Mouse (Mus musculus): ENCODE results near the gene Dck. TPM values are rescaled to one million over a fixed set of nuclear protein-coding genes. Genes with fewer than 3 reads are reported as not detected.

Gene Dck
- polyA plus RNA-seq, 1 experiment from 2014 or later, result 72.6 TPM

DNA sequence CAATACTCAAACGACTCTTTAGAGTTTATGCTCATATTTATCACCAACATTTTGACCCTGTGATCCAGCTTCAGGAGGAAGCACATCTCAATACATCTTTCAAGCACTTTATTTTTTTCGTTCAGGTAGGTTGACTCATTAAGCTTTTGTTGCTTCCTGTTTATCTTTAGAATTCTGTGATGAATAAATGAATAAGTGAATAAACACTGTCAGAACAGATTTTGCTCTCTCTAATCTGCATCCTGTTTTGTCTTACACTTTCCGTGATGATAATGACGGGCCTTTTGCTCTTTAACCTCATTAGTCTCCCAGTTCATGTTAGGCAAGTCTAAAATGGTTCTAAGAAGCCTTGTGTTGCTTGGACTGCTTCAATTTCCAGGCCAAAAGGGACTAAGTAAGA is 11.6 kb upstream of the Dck start:
- 88% methylated on average over 4 of the region's 4 CpGs for WGBS
- H3K36me3 ChIP-seq, result peaks cover 28% of the 10 kb centered on the region
- H3K27me3 ChIP-seq, result no peaks in the 10 kb centered on the region
- H3K27ac ChIP-seq, result no peak overlapping the region
- no peak for ATAC-seq (ENCODE audit: insufficient number of reproducible peaks, insufficient read depth, low FRiP score, low TSS enrichment, low read depth)
- no peak overlapping the region for H3K9ac ChIP-seq (replicated peaks)
- no peak overlapping the region for H3K4me3 ChIP-seq (replicated peaks)
- no peak overlapping the region for H3K4me2 ChIP-seq
- H3K9me3 ChIP-seq, result no peaks in the 10 kb centered on the region
- no peaks in the 10 kb centered on the region for H3K4me1 ChIP-seq (replicated peaks)

DNA sequence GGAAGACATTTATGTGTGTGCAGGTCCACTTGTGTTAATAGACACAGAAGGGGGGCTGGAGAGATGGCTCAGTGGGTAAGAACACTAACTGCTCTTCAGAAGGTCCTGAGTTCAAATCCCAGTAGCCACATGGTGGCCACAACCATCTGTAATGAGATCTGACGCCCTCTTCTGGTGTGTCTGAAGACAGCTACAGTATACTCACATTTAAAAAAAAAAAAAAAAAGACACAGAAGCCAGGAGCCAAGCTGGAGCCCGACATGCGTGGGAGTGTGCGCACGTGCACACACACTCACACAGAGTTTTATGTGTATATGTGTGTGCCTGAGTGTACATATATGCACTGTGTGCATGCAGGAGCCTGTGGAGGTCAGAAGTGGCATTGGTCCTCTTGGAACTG is 2.2 kb upstream of the Dck start:
- H3K36me3 ChIP-seq, result no peaks in the 10 kb centered on the region; the same call in 1 of the 2 replicates
- WGBS, result 91% methylated on average over 5 of the region's 5 CpGs
- H3K27me3 ChIP-seq, result no peaks in the 10 kb centered on the region
- H3K27ac ChIP-seq, result no peak overlapping the region
- H3K4me1 ChIP-seq (replicated peaks), result peaks cover 14% of the 10 kb centered on the region
- H3K4me2 ChIP-seq, result no peak overlapping the region
- H3K4me3 ChIP-seq (replicated peaks), result no peak overlapping the region
- ATAC-seq (ENCODE audit: insufficient number of reproducible peaks, insufficient read depth, low FRiP score, low TSS enrichment, low read depth), result no peak
- H3K9me3 ChIP-seq, result no peaks in the 10 kb centered on the region
- H3K9ac ChIP-seq (replicated peaks), result no peak overlapping the region

DNA sequence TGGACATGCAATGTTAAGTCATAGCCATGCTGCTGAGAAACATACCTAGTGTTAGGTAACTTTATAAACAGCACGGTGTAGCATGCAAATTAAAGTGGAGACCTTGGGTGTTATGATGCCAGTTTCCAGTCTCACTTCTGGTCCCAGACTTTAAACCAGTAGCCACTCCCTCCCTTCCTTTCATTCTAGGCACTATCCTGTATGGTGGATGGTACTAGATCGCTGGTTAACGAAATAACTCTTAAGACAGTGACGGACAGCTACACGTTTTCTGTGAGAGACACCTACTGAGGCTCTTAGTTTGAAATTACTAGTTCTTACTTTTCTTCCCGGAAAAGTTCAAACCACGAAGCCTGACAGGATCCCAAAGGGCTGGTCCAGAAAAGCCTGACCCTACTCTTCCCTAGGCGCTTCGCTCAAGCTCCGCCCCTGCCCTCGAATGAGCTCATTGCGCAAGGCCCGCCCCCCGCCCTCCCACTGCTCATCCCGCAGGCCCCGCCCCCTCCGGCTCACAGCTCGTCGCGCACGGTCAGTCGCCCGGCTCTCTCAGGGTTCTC is 288 bp upstream of the Dck start:
- no peaks in the 10 kb centered on the region for H3K9me3 ChIP-seq
- H3K4me2 ChIP-seq, result peak overlapping the region; percentile 51
- no peaks in the 10 kb centered on the region for H3K27me3 ChIP-seq
- WGBS, result under 1% methylated on average over 23 of the region's 23 CpGs
- peak overlapping the region; percentile 72 for H3K4me3 ChIP-seq (replicated peaks)
- ATAC-seq (ENCODE audit: insufficient number of reproducible peaks, insufficient read depth, low FRiP score, low TSS enrichment, low read depth), result peak; percentile 60
- H3K36me3 ChIP-seq, result peaks cover 12% of the 10 kb centered on the region
- H3K4me1 ChIP-seq (replicated peaks), result peaks cover 14% of the 10 kb centered on the region
- peak overlapping the region; percentile 94 for H3K27ac ChIP-seq
- peak overlapping the region; percentile 83; the same call in 1 of the 2 replicates for H3K9ac ChIP-seq (replicated peaks)

DNA sequence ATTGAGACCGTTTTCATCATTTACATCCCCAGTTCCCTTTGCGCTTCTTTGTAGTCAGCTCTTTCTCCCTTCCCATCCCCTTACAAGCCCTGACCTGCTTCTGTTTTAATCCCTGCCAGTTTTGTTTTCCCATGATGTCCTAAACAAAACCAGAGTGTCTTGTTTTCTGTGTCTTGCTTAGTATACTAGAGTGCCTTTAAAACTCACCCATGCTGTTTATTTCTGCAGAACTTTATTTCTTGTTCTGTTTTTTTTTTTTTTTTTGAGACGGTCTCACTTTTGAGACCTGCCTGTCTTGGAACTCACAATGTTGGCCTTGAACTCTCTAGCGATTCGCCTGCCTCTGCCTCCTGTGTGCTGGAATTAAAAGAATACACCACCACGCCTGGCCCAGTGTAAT is 791 bp downstream of the Dck start:
- Histone ChIP-seq H3K36me3 (peaks cover 21% of the 10 kb centered on the region), H3K27ac (peak overlapping the region; percentile 94), H3K4me2 (peak overlapping the region; percentile 51), H3K4me3 (replicated peaks) (peak overlapping the region; percentile 72), H3K4me1 (replicated peaks) (peaks cover 14% of the 10 kb centered on the region), H3K27me3 (no peaks in the 10 kb centered on the region), H3K9ac (replicated peaks) (peak overlapping the region; percentile 83), H3K9me3 (no peaks in the 10 kb centered on the region)
- 15% methylated on average over 6 of the region's 6 CpGs for WGBS
- no peak for ATAC-seq (ENCODE audit: insufficient number of reproducible peaks, insufficient read depth, low FRiP score, low TSS enrichment, low read depth)

DNA sequence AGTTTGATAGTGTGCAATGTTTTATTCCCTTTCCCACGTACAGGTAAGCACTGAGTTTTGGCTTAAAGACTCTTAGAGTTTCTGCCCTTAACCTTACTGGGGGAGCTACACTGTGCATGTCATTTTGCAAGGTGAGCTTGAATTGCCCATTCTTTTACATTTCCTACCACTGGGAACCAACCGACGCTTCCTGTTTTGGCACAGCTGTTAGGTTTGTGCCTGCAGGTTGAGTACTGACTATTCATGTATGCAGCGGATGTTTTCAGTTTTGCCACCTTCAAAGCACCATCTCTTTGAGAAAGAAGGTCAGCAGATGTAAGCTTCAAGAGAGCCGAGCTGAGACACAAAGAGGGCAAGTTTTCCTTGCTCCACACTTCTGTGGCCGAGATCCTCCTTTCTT is 1.3 kb downstream of the Dck start:
- WGBS, result 60% methylated on average over 6 of the region's 6 CpGs
- Histone ChIP-seq H3K27ac (no peak overlapping the region), H3K9ac (replicated peaks) (no peak overlapping the region), H3K36me3 (peaks cover 25% of the 10 kb centered on the region), H3K4me2 (peak overlapping the region; percentile 51), H3K4me1 (replicated peaks) (peaks cover 14% of the 10 kb centered on the region), H3K27me3 (no peaks in the 10 kb centered on the region), H3K4me3 (replicated peaks) (peak overlapping the region; percentile 72), H3K9me3 (no peaks in the 10 kb centered on the region)
- ATAC-seq (ENCODE audit: insufficient number of reproducible peaks, insufficient read depth, low FRiP score, low TSS enrichment, low read depth), result no peak

DNA sequence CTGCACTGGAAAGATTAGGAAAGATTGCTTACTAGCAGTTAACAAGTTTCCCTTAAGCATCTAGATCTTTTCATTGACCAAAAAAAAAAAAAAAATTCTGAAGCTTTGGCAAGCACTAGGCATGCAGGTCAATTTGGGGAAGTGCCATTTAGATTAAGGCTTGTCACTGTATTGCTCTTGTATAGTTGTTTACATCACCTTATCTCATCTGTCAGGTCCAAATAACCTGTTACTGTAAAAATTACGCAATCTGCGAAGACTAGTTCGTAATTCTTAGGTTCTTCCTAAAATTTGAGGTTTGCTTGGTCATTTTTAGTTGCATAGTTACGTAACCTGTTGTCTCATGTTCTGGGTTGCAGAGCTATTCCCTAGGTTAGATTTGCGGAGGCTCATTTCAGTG is 2.1 kb downstream of the Dck start:
- Histone ChIP-seq H3K36me3 (peaks cover 32% of the 10 kb centered on the region), H3K4me3 (replicated peaks) (peak overlapping the region; percentile 72; the same call in 1 of the 2 replicates), H3K9ac (replicated peaks) (no peak overlapping the region), H3K4me1 (replicated peaks) (peaks cover 14% of the 10 kb centered on the region), H3K4me2 (peak overlapping the region; percentile 51), H3K27me3 (no peaks in the 10 kb centered on the region), H3K27ac (no peak overlapping the region), H3K9me3 (no peaks in the 10 kb centered on the region)
- WGBS, result 95% methylated on average over 5 of the region's 5 CpGs
- no peak for ATAC-seq (ENCODE audit: insufficient number of reproducible peaks, insufficient read depth, low FRiP score, low TSS enrichment, low read depth)

DNA sequence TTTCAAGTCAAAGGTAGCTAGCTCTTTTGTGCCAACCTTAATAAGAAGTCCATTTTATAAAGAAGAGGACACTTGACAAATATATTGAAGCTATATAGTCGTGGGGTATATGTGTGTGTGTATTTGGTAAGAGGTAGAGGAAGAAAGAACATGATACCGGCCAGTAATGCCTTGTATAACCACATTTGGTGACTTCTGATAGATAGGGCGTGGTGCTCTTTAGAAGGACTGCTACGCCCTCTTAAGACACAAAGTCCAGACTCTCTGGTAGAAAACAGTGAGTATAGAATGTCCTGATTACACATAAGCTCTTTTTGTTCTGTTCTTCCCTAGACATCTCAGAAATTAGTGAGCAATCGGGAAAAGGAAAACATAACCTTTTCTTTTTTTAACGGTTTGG is 3.4 kb downstream of the Dck start:
- Histone ChIP-seq H3K27me3 (no peaks in the 10 kb centered on the region), H3K4me2 (no peak overlapping the region), H3K36me3 (peaks cover 45% of the 10 kb centered on the region), H3K27ac (no peak overlapping the region), H3K9me3 (no peaks in the 10 kb centered on the region), H3K4me1 (replicated peaks) (peaks cover 14% of the 10 kb centered on the region), H3K4me3 (replicated peaks) (no peak overlapping the region), H3K9ac (replicated peaks) (no peak overlapping the region)
- 89% methylated on average over 6 of the region's 6 CpGs for WGBS
- ATAC-seq (ENCODE audit: insufficient number of reproducible peaks, insufficient read depth, low FRiP score, low TSS enrichment, low read depth), result no peak

DNA sequence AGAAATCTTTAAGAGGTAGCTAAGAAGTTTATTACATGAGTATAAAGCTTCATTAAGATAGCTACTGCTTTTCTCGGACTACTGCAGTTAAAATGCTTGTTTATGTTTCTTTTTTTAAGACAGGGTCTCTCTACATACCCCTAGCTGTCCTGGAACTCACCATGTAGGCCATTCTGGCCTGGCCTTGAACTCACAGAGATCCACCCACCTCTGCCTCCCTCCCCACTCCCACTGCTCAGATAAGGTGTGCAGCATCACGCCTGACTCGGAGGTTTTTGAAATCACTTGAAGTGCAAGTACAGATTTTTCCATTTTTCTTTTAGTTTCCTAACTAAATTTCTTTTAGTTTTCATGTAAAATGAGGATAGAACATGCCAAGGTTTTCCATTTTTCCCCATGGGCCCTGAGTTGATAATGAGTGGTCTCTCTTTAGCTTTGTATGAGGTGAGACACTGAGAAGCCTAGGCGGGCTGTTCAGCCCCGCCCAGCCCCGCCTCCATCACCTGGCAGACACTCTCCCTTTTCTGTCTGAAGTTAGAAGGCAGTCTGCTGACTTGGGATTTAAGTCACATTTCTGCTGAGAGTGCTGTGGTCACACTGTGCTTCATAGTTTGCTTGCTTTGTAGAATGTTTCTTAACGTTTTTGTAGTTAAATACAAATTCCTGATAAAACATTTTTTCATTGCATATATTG is 17.4 kb downstream of the Dck start:
- Histone ChIP-seq H3K27me3 (no peaks in the 10 kb centered on the region), H3K4me1 (replicated peaks) (no peaks in the 10 kb centered on the region), H3K36me3 (peaks cover 62% of the 10 kb centered on the region), H3K9ac (replicated peaks) (no peak overlapping the region), H3K27ac (no peak overlapping the region), H3K4me3 (replicated peaks) (no peak overlapping the region), H3K4me2 (no peak overlapping the region), H3K9me3 (no peaks in the 10 kb centered on the region)
- 81% methylated on average over 7 of the region's 7 CpGs for WGBS
- ATAC-seq (ENCODE audit: insufficient number of reproducible peaks, insufficient read depth, low FRiP score, low TSS enrichment, low read depth), result no peak

DNA sequence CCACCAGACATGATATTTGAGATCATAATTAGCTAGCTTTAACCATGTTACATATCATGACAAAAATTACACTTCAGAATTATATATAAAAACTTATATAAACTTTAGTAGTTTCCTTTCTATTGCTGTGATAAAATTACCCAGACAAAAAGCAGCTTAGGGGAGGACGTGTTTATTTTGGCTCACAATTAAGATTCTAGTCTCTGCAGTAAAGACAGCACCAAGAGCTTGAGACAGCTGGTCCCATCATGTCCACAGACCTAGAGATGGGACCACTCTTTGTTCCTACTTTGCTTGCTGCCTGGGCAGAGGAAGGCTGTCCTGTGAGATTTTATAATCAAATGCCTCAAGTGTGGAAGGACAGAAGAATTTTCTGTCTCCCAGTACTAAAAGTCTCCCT is 20.3 kb downstream of the Dck start:
- 89% methylated on average over 1 of the region's 1 CpGs for WGBS
- H3K9me3 ChIP-seq, result no peaks in the 10 kb centered on the region

DNA sequence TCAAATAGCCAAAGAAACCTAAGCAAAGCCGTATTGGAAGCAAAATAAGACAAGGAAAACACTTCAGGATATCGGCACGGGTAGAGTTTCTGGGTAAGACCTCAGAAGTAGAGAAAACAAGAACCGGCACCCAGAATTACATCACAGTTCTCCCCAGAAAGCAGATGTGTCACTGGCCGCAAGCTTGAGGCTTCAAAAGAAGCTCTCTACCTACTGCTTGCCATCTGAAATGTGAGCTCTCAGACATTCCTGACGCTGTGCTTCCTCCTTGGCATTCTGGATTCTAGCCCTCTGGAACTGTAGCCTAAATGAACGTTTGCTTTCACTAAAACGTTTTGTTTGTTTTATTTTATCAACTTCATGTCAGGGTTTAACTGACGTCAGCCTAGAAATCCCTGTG is 25.9 kb downstream of the Dck start:
- no peak overlapping the region for H3K4me2 ChIP-seq
- WGBS, result 54% methylated on average over 9 of the region's 9 CpGs
- H3K9me3 ChIP-seq, result no peaks in the 10 kb centered on the region
- peaks cover 4% of the 10 kb centered on the region; the same call in 1 of the 2 replicates for H3K36me3 ChIP-seq
- no peak overlapping the region for H3K4me3 ChIP-seq (replicated peaks)
- H3K4me1 ChIP-seq (replicated peaks), result no peaks in the 10 kb centered on the region
- no peak overlapping the region for H3K27ac ChIP-seq
- no peak for ATAC-seq (ENCODE audit: insufficient number of reproducible peaks, insufficient read depth, low FRiP score, low TSS enrichment, low read depth)
- H3K9ac ChIP-seq (replicated peaks), result no peak overlapping the region
- H3K27me3 ChIP-seq, result no peaks in the 10 kb centered on the region

More for the DNA sequence above, 20.3 kb downstream of the Dck start:
- Histone ChIP-seq H3K27ac (no peak overlapping the region), H3K4me1 (replicated peaks) (no peaks in the 10 kb centered on the region), H3K4me2 (no peak overlapping the region), H3K4me3 (replicated peaks) (no peak overlapping the region), H3K27me3 (no peaks in the 10 kb centered on the region), H3K36me3 (peaks cover 47% of the 10 kb centered on the region), H3K9ac (replicated peaks) (no peak overlapping the region)
- ATAC-seq (ENCODE audit: insufficient number of reproducible peaks, insufficient read depth, low FRiP score, low TSS enrichment, low read depth), result no peak

DNA sequence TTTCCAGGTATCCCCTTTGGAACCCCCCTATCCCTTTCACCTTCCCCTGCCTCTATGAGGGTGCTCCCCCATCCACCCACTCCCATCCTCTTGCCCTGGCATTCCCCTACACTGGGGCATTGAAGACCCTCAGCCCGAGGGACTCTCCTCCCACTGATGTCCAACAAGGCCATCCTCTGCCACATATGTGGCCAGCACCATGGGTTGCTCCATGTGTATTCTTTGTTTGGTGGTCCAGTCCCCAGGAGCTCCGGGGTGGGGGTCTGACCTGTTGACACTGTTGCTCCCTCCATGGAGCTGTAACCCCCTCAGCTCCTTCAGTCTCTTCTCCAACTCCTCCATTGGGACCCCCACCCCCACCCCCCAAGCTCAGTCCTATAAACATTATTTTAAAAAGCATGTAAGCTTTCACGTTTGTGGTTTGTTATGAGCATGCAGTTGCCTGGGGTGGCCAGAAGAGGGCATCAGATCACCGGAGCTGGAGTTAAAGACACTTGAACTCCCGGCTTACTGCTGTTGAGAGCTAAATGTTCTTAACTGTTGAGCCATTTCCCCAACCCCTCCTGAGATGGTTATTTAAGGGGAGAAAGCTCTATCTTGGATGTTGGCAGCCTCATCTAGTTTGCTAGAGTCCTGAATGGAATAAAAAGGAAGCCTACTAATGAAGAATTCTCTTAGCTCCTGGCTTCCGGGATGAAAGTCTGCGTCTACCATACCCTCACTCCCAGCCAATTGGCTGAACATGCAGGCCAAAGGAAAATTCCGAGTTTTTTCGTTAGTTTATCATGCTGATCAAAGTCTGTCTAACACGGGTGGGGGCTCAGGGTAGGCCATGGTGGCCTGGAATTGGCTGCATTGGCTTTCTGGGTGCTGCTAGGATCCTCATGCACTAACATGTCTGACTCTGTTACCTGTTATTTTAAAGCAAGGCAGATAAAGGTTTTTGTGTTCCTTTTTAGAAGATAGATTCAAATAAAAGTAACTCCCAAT is 26.8 kb downstream of the Dck start:
- Histone ChIP-seq H3K4me3 (replicated peaks) (no peak overlapping the region), H3K36me3 (no peaks in the 10 kb centered on the region), H3K27ac (no peak overlapping the region), H3K9ac (replicated peaks) (no peak overlapping the region), H3K4me1 (replicated peaks) (no peaks in the 10 kb centered on the region), H3K9me3 (no peaks in the 10 kb centered on the region), H3K27me3 (no peaks in the 10 kb centered on the region), H3K4me2 (no peak overlapping the region)
- ATAC-seq (ENCODE audit: insufficient number of reproducible peaks, insufficient read depth, low FRiP score, low TSS enrichment, low read depth), result no peak
- 42% methylated on average over 10 of the region's 10 CpGs for WGBS

Measured in limb, embryonic 12.5 days (tissue).